Mouse (Mus musculus): ENCODE measurements around the gene Sypl. TPM values are rescaled to one million over a fixed set of nuclear protein-coding genes. Genes with fewer than 3 reads are reported as not detected.
A peak's percentile ranks its signal among the peaks of the same experiment; 100 is the strongest.

Sypl gene
- polyA plus RNA-seq, 1 experiment from 2014 or later, result 172 TPM

GRCm38 (mm10) chr12:33018601-33019000 lies 64.9 kb downstream of the Sypl start:
- no peak overlapping the region for H3K9ac ChIP-seq (ENCODE audit: low read length)
- H3K4me3 ChIP-seq (ENCODE audit: low read depth, low read length), result no peak overlapping the region
- H3K27ac ChIP-seq (replicated peaks), result no peak overlapping the region
- no peaks in the 10 kb centered on the region for H3K4me1 ChIP-seq (replicated peaks; ENCODE audit: control insufficient read depth, insufficient read depth)
- ATAC-seq (ENCODE audit: low FRiP score, low TSS enrichment), result no peak
- WGBS, result 69% methylated on average over 4 of the region's 4 CpGs
- H3K36me3 ChIP-seq (ENCODE audit: control insufficient read depth, insufficient read depth, low read length), result no peaks in the 10 kb centered on the region
- no peak overlapping the region for H3K4me2 ChIP-seq (replicated peaks; ENCODE audit: low read depth)
- no peaks in the 10 kb centered on the region for H3K9me3 ChIP-seq (ENCODE audit: control insufficient read depth, low read length)
- H3K27me3 ChIP-seq (ENCODE audit: control insufficient read depth, insufficient read depth, low read length), result no peaks in the 10 kb centered on the region
- no peak for DNase-seq (ENCODE audit: low spot score)
- TF ChIP-seq CTCF (IDR thresholded peaks at IDR 0.05; ENCODE audit: low read depth), result no peak
- TF ChIP-seq EP300 (optimal IDR thresholded peaks at IDR 0.05), result no peak

GRCm38 (mm10) chr12:33020011-33020410 lies 66.3 kb downstream of the Sypl start:
- 42% methylated on average over 6 of the region's 6 CpGs for WGBS

GRCm38 (mm10) chr12:33021140-33021539 lies 67.4 kb downstream of the Sypl start:
- H3K27me3 ChIP-seq (ENCODE audit: control insufficient read depth, insufficient read depth, low read length), result no peaks in the 10 kb centered on the region
- no peaks in the 10 kb centered on the region for H3K4me1 ChIP-seq (replicated peaks; ENCODE audit: control insufficient read depth, insufficient read depth)
- 74% methylated on average over 9 of the region's 9 CpGs for WGBS
- no peak overlapping the region for H3K9ac ChIP-seq (ENCODE audit: low read length)
- H3K9me3 ChIP-seq (ENCODE audit: control insufficient read depth, low read length), result no peaks in the 10 kb centered on the region
- no peak overlapping the region for H3K4me2 ChIP-seq (replicated peaks; ENCODE audit: low read depth)
- no peaks in the 10 kb centered on the region for H3K36me3 ChIP-seq (ENCODE audit: control insufficient read depth, insufficient read depth, low read length)
- H3K27ac ChIP-seq (replicated peaks), result peak overlapping the region; percentile 50; the same call in 1 of the 2 replicates
- no peak for ATAC-seq (ENCODE audit: low FRiP score, low TSS enrichment)
- no peak for TF ChIP-seq EP300 (optimal IDR thresholded peaks at IDR 0.05)
- TF ChIP-seq CTCF (IDR thresholded peaks at IDR 0.05; ENCODE audit: low read depth), result no peak
- no peak overlapping the region for H3K4me3 ChIP-seq (ENCODE audit: low read depth, low read length)
- no peak for DNase-seq (ENCODE audit: low spot score)

More at GRCm38 (mm10) chr12:33020011-33020410, 66.3 kb downstream of the Sypl start:
- Histone ChIP-seq H3K36me3 (ENCODE audit: control insufficient read depth, insufficient read depth, low read length) (no peaks in the 10 kb centered on the region), H3K9me3 (ENCODE audit: control insufficient read depth, low read length) (no peaks in the 10 kb centered on the region), H3K27ac (replicated peaks) (peak overlapping the region; percentile 50), H3K4me2 (replicated peaks; ENCODE audit: low read depth) (no peak overlapping the region), H3K4me3 (ENCODE audit: low read depth, low read length) (no peak overlapping the region), H3K9ac (ENCODE audit: low read length) (no peak overlapping the region), H3K27me3 (ENCODE audit: control insufficient read depth, insufficient read depth, low read length) (no peaks in the 10 kb centered on the region), H3K4me1 (replicated peaks; ENCODE audit: control insufficient read depth, insufficient read depth) (no peaks in the 10 kb centered on the region)
- DNase-seq (ENCODE audit: low spot score) (peak; percentile 73), ATAC-seq (ENCODE audit: low FRiP score, low TSS enrichment) (peak; percentile 88)
- TF ChIP-seq EP300 (optimal IDR thresholded peaks at IDR 0.05) (no peak), CTCF (IDR thresholded peaks at IDR 0.05; ENCODE audit: low read depth) (no peak)

- Histone ChIP-seq H3K36me3 (ENCODE audit: control insufficient read depth, insufficient read depth, low read length) (no peaks in the 10 kb centered on the region), H3K4me3 (ENCODE audit: low read depth, low read length) (no peak overlapping the region), H3K27ac (replicated peaks) (no peak overlapping the region), H3K9ac (ENCODE audit: low read length) (no peak overlapping the region), H3K4me2 (replicated peaks; ENCODE audit: low read depth) (no peak overlapping the region), H3K27me3 (ENCODE audit: control insufficient read depth, insufficient read depth, low read length) (no peaks in the 10 kb centered on the region), H3K9me3 (ENCODE audit: control insufficient read depth, low read length) (no peaks in the 10 kb centered on the region), H3K4me1 (replicated peaks; ENCODE audit: control insufficient read depth, insufficient read depth) (no peaks in the 10 kb centered on the region)
- ATAC-seq (ENCODE audit: low FRiP score, low TSS enrichment) (no peak), DNase-seq (ENCODE audit: low spot score) (no peak)
- TF ChIP-seq CTCF (IDR thresholded peaks at IDR 0.05; ENCODE audit: low read depth) (no peak), EP300 (optimal IDR thresholded peaks at IDR 0.05) (no peak)
- 88% methylated on average over 4 of the region's 4 CpGs for WGBS
Measured at GRCm38 (mm10) chr12:33021751-33022150, 68.1 kb downstream of the Sypl start.

- 75% methylated on average over 6 of the region's 6 CpGs for WGBS
- no peak for ATAC-seq (ENCODE audit: low FRiP score, low TSS enrichment)
- DNase-seq (ENCODE audit: low spot score), result no peak
- Histone ChIP-seq H3K9ac (ENCODE audit: low read length) (no peak overlapping the region), H3K27me3 (ENCODE audit: control insufficient read depth, insufficient read depth, low read length) (no peaks in the 10 kb centered on the region), H3K36me3 (ENCODE audit: control insufficient read depth, insufficient read depth, low read length) (no peaks in the 10 kb centered on the region), H3K9me3 (ENCODE audit: control insufficient read depth, low read length) (no peaks in the 10 kb centered on the region), H3K4me2 (replicated peaks; ENCODE audit: low read depth) (no peak overlapping the region), H3K27ac (replicated peaks) (no peak overlapping the region), H3K4me1 (replicated peaks; ENCODE audit: control insufficient read depth, insufficient read depth) (peaks cover 4% of the 10 kb centered on the region; the same call in 1 of the 2 replicates), H3K4me3 (ENCODE audit: low read depth, low read length) (no peak overlapping the region)
- TF ChIP-seq CTCF (IDR thresholded peaks at IDR 0.05; ENCODE audit: low read depth), result no peak
- no peak for TF ChIP-seq EP300 (optimal IDR thresholded peaks at IDR 0.05)
Measured at GRCm38 (mm10) chr12:33024524-33024923, 70.8 kb downstream of the Sypl start.

GRCm38 (mm10) chr12:33027093-33027492 lies 73.4 kb downstream of the Sypl start:
- Histone ChIP-seq H3K9me3 (ENCODE audit: control insufficient read depth, low read length) (no peaks in the 10 kb centered on the region), H3K4me3 (ENCODE audit: low read depth, low read length) (no peak overlapping the region), H3K27me3 (ENCODE audit: control insufficient read depth, insufficient read depth, low read length) (no peaks in the 10 kb centered on the region), H3K27ac (replicated peaks) (no peak overlapping the region), H3K36me3 (ENCODE audit: control insufficient read depth, insufficient read depth, low read length) (no peaks in the 10 kb centered on the region), H3K4me1 (replicated peaks; ENCODE audit: control insufficient read depth, insufficient read depth) (peaks cover 4% of the 10 kb centered on the region; the same call in 1 of the 2 replicates), H3K4me2 (replicated peaks; ENCODE audit: low read depth) (no peak overlapping the region), H3K9ac (ENCODE audit: low read length) (no peak overlapping the region)
- 3% methylated on average over 10 of the region's 10 CpGs for WGBS
- DNase-seq (ENCODE audit: low spot score) (peak; percentile 75), ATAC-seq (ENCODE audit: low FRiP score, low TSS enrichment) (peak; percentile 80)
- TF ChIP-seq EP300 (optimal IDR thresholded peaks at IDR 0.05) (no peak), CTCF (IDR thresholded peaks at IDR 0.05; ENCODE audit: low read depth) (peak; percentile 98)
